Mouse (Mus musculus) liver, adult 2 months (tissue): ENCODE measurements around the gene Cubn. TPM values are rescaled to one million over a fixed set of nuclear protein-coding genes. Genes with fewer than 3 reads are reported as not detected.

Experiments used
- DNase-seq: peaks from one replicate; pipeline ENCODE4 v3.0.0-alpha.2; 2011; ENCODE audit warnings: low read depth, low spot score; ENCODE audit errors: extremely low read depth
- H3K27ac ChIP-seq: fragments of 200-500 bp; replicated peaks from 2 replicates; pipeline ENCODE4 v1.5.1; 2012; ENCODE audit warnings: low read depth, mild to moderate bottlenecking, control low read depth, inconsistent platforms, low read length; ENCODE audit not compliant: insufficient read depth
- H3K27me3 ChIP-seq: fragments of 200-500 bp; 2 replicates; pipeline ENCODE4 v1.6.1; 2012; ENCODE audit warnings: mild to moderate bottlenecking, moderate library complexity, low read length, inconsistent platforms; ENCODE audit not compliant: control insufficient read depth, insufficient read depth
- H3K36me3 ChIP-seq: fragments of 200-500 bp; 2 replicates; pipeline ENCODE4 v1.6.1; 2012; ENCODE audit warnings: low read length, inconsistent platforms; ENCODE audit not compliant: control insufficient read depth, insufficient read depth
- H3K4me1 ChIP-seq: fragments of 200-500 bp; 2 replicates; pipeline ENCODE4 v1.6.1; 2011; ENCODE audit warnings: low read length; ENCODE audit not compliant: control insufficient read depth, insufficient read depth
- H3K4me3 ChIP-seq: fragments of 200-500 bp; 2 replicates; pipeline ENCODE4 v1.5.1; 2011; ENCODE audit warnings: low read depth, mild to moderate bottlenecking, control low read depth, low read length, moderate library complexity; ENCODE audit not compliant: insufficient read depth
- H3K79me2 ChIP-seq: fragments of 200-500 bp; 2 replicates; pipeline ENCODE4 v1.6.1; 2012; ENCODE audit warnings: inconsistent platforms, mild to moderate bottlenecking, low read length, moderate library complexity; ENCODE audit not compliant: control insufficient read depth, insufficient read depth
- H3K9ac ChIP-seq: fragments of 200-500 bp; 2 replicates; pipeline ENCODE4 v1.6.1; 2012; ENCODE audit warnings: low read depth, mild to moderate bottlenecking, control low read depth, inconsistent platforms, low read length
- CTCF ChIP-seq: fragments of 200-500 bp; IDR thresholded peaks from 2 replicates; pipeline ENCODE4 v1.5.1; 2011; ENCODE audit warnings: low read depth, low read length, control low read depth
- POLR2A ChIP-seq: fragments of 200-500 bp; IDR thresholded peaks from 2 replicates; pipeline ENCODE4 v1.6.1; 2011; ENCODE audit warnings: low read length, control low read depth; ENCODE audit not compliant: insufficient read depth; ENCODE audit errors: extremely low read depth
- WGBS: fragments of 180-500 bp; shearing (Covaris S2); methylation state at CpG from one replicate; pipeline ENCODE4 v1.1.7; 2018; 5-methylcytosine and 5-hydroxymethylcytosine counted together
- polyA plus RNA-seq: library from polyadenylated mRNA; depleted of rRNA; stranded (reverse); fragments of >200 nt; gene quantifications from 2 replicates; pipeline ENCODE4 v1.2.3, GENCODE M21; 2012
- total RNA-seq: library from RNA; depleted of rRNA; stranded (reverse); fragments of >200 nt; gene quantifications from 2 replicates; pipeline ENCODE4 v1.2.3, GENCODE M21; 2014

Cubn gene
- total and polyA plus RNA-seq, 2 experiments = not detected

GRCm38 (mm10) chr2:13456821-13457220 lies 34.8 kb downstream of the Cubn start:
- Histone ChIP-seq H3K27me3 (no peaks in the 10 kb centered on the region), H3K27ac (no peak overlapping the region), H3K36me3 (no peaks in the 10 kb centered on the region), H3K4me3 (no peak overlapping the region), H3K9ac (no peak overlapping the region), H3K79me2 (no peaks in the 10 kb centered on the region), H3K4me1 (no peaks in the 10 kb centered on the region)
- DNase-seq = no peak
- TF ChIP-seq CTCF = no peak
- TF ChIP-seq POLR2A = no peak
- 74% methylated on average over 1 of the region's 1 CpGs for WGBS

- 85% methylated on average over 13 of the region's 13 CpGs for WGBS
- no peaks in the 10 kb centered on the region for H3K79me2 ChIP-seq
- H3K9ac ChIP-seq = no peak overlapping the region
- H3K27ac ChIP-seq = no peak overlapping the region
- no peaks in the 10 kb centered on the region for H3K27me3 ChIP-seq
- no peaks in the 10 kb centered on the region for H3K36me3 ChIP-seq
- no peak overlapping the region for H3K4me3 ChIP-seq
- DNase-seq = no peak
- no peaks in the 10 kb centered on the region for H3K4me1 ChIP-seq
- TF ChIP-seq POLR2A (no peak), CTCF (no peak)
Observed at GRCm38 (mm10) chr2:13451495-13452491, 39.8 kb downstream of the Cubn start.

- Histone ChIP-seq H3K9ac (no peak overlapping the region), H3K27me3 (no peaks in the 10 kb centered on the region), H3K27ac (no peak overlapping the region), H3K36me3 (no peaks in the 10 kb centered on the region), H3K4me3 (no peak overlapping the region), H3K79me2 (no peaks in the 10 kb centered on the region), H3K4me1 (no peaks in the 10 kb centered on the region)
- TF ChIP-seq CTCF = no peak
- no peak for TF ChIP-seq POLR2A
- no peak for DNase-seq
- WGBS = 76% methylated on average over 3 of the region's 3 CpGs
Observed at GRCm38 (mm10) chr2:13450895-13451294, 40.7 kb downstream of the Cubn start.

- no peak overlapping the region for H3K27ac ChIP-seq
- H3K9ac ChIP-seq = no peak overlapping the region
- H3K4me1 ChIP-seq = no peaks in the 10 kb centered on the region
- no peak for TF ChIP-seq POLR2A
- no peak for TF ChIP-seq CTCF
- H3K36me3 ChIP-seq = no peaks in the 10 kb centered on the region
- H3K27me3 ChIP-seq = no peaks in the 10 kb centered on the region
- 90% methylated on average over 2 of the region's 2 CpGs for WGBS
- no peaks in the 10 kb centered on the region for H3K79me2 ChIP-seq
- DNase-seq = no peak
- H3K4me3 ChIP-seq = no peak overlapping the region
Observed at GRCm38 (mm10) chr2:13450470-13450869, 41.1 kb downstream of the Cubn start.

- Histone ChIP-seq H3K4me3 (no peak overlapping the region), H3K79me2 (no peaks in the 10 kb centered on the region), H3K27ac (no peak overlapping the region), H3K27me3 (no peaks in the 10 kb centered on the region), H3K36me3 (no peaks in the 10 kb centered on the region), H3K4me1 (no peaks in the 10 kb centered on the region), H3K9ac (no peak overlapping the region)
- no peak for TF ChIP-seq POLR2A
- no peak for TF ChIP-seq CTCF
- 97% methylated on average over 4 of the region's 4 CpGs for WGBS
- no peak for DNase-seq
Observed at GRCm38 (mm10) chr2:13445156-13445555, 46.5 kb downstream of the Cubn start.

GRCm38 (mm10) chr2:13438983-13439382 lies 52.6 kb downstream of the Cubn start:
- Histone ChIP-seq H3K79me2 (no peaks in the 10 kb centered on the region), H3K27me3 (no peaks in the 10 kb centered on the region)
- TF ChIP-seq CTCF = no peak
- no peak for TF ChIP-seq POLR2A

More at GRCm38 (mm10) chr2:13438983-13439382, 52.6 kb downstream of the Cubn start:
- H3K9ac ChIP-seq = no peak overlapping the region
- H3K4me3 ChIP-seq = no peak overlapping the region
- DNase-seq = no peak
- 65% methylated on average over 1 of the region's 1 CpGs for WGBS
- no peaks in the 10 kb centered on the region for H3K4me1 ChIP-seq
- no peaks in the 10 kb centered on the region for H3K36me3 ChIP-seq
- no peak overlapping the region for H3K27ac ChIP-seq
